ENCODE assay signal across 8 mouse cellular contexts in the genomic region with DNA sequence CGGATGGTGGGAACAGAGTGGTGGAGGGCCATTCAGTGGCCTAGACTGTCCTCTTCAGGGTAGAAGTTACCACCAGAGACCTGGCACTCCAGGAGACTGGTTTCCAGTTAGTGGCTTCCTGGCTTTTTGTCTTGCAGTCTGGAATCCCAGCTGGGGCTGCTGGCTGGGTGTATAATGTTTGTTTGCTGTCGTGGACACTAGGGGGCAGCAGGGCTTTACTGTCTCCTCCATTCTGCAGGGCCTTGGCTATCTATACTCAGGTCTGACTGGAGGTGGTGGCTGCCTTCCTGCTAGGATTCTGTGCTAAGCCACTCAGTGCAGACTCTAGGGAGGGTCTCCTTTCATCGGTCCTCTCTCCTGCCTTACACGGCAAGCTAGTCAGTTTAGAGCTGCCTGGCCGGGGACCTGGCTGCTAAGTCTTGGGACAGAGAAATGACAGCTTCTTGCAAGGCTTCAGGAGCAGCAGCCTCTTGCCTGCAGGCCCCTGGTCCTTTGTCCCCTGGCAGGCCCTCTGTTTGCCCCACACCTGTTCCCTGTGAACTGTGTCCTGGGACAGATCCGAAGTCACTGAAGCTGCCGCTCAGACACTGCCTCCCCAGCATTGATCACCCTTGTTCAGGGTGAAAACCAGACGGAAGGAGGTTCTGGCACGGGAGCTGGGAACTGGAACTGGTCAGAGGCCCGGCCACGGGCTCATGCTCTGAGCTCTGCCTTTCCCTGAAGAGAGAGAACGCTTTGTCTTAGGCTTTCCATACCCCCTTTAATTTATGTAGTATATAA. TPM values are rescaled to one million over a fixed set of nuclear protein-coding genes. Genes with fewer than 3 reads are reported as not detected.
A peak's percentile ranks its signal among the peaks of the same experiment; 100 is the strongest.
DNase-seq lines count a peak whose midpoint lies in the region; ATAC-seq and TF ChIP-seq lines count a peak whose summit lies in the region.

No protein-coding gene starts in this region.

- H3K27ac ChIP-seq in kidney, embryonic 15.5 days = no peak overlapping the region
- no peak overlapping the region for H3K27ac ChIP-seq in forebrain, embryonic 13.5 days
- H3K27ac ChIP-seq in hindbrain, embryonic 14.5 days = no peak overlapping the region
- H3K27ac ChIP-seq in left cerebral cortex, adult 2 months = no peak overlapping the region
- 0 out of 2 replicates have a peak overlapping the region, but pooled peaks have one; percentile 49 for H3K27ac ChIP-seq in midbrain, embryonic 10.5 days (replicated peaks)

- peaks cover 23% of the 10 kb centered on the region for H3K36me3 ChIP-seq in kidney, embryonic 15.5 days
- H3K36me3 ChIP-seq in forebrain, embryonic 13.5 days (ENCODE audit: poor library complexity, severe bottlenecking) = peaks cover 36% of the 10 kb centered on the region
- peaks cover 29% of the 10 kb centered on the region for H3K36me3 ChIP-seq in hindbrain, embryonic 14.5 days (replicated peaks; ENCODE audit: control insufficient read depth, insufficient read depth)
- H3K36me3 ChIP-seq in midbrain, embryonic 10.5 days = peaks cover 69% of the 10 kb centered on the region

- WGBS in kidney, embryonic 15.5 days = 70% methylated on average over 12 of the region's 12 CpGs
- WGBS in forebrain, embryonic 13.5 days = 65% methylated on average over 12 of the region's 12 CpGs
- 68% methylated on average over 12 of the region's 12 CpGs for WGBS in hindbrain, embryonic 14.5 days
- WGBS in midbrain, embryonic 10.5 days = 70% methylated on average over 12 of the region's 12 CpGs

- DNase-seq in kidney, adult 11 months = peak; percentile 34
- DNase-seq in cerebellum, adult 11 months = peak; percentile 79
- DNase-seq in hindbrain, embryonic 14.5 days (ENCODE audit: low spot score) = peak; percentile 79
- DNase-seq in left cerebral cortex, adult 2 months (ENCODE audit: extremely low spot score in 1 of 2, low spot score in 2 of 2) = peak; percentile 72 to 80
- DNase-seq in midbrain, embryonic 10.5 days (ENCODE audit: low spot score) = peak; percentile 66
- peak; percentile 53 for DNase-seq in skeletal muscle tissue, adult 2 months (ENCODE audit: low read depth, low spot score)

- no peaks in the 10 kb centered on the region for H3K4me1 ChIP-seq in kidney, embryonic 15.5 days
- H3K4me1 ChIP-seq in forebrain, embryonic 13.5 days = peaks cover 19% of the 10 kb centered on the region
- no peaks in the 10 kb centered on the region for H3K4me1 ChIP-seq in hindbrain, embryonic 14.5 days (replicated peaks; ENCODE audit: control insufficient read depth, insufficient read depth, low read length)
- peaks cover 6% of the 10 kb centered on the region for H3K4me1 ChIP-seq in midbrain, embryonic 10.5 days

- no peaks in the 10 kb centered on the region for H3K9me3 ChIP-seq in kidney, embryonic 15.5 days (replicated peaks)
- H3K9me3 ChIP-seq in forebrain, embryonic 13.5 days (replicated peaks) = no peaks in the 10 kb centered on the region
- H3K9me3 ChIP-seq in hindbrain, embryonic 14.5 days (ENCODE audit: control insufficient read depth, low read length) = no peaks in the 10 kb centered on the region
- no peaks in the 10 kb centered on the region for H3K9me3 ChIP-seq in midbrain, embryonic 10.5 days (replicated peaks)

- no peak; the same call in 1 of the 2 replicates for ATAC-seq in kidney, embryonic 15.5 days (replicated peaks; ENCODE audit: low FRiP score)
- peak; percentile 77 for ATAC-seq in forebrain, embryonic 13.5 days
- ATAC-seq in hindbrain, embryonic 14.5 days (ENCODE audit: low FRiP score) = peak; percentile 77; the same call in 1 of the 2 replicates

- no peak overlapping the region for H3K4me3 ChIP-seq in kidney, embryonic 15.5 days (replicated peaks)
- no peak overlapping the region for H3K4me3 ChIP-seq in forebrain, embryonic 13.5 days
- H3K4me3 ChIP-seq in hindbrain, embryonic 14.5 days (replicated peaks; ENCODE audit: low read length) = no peak overlapping the region
- H3K4me3 ChIP-seq in left cerebral cortex, adult 2 months = no peak overlapping the region
- H3K4me3 ChIP-seq in midbrain, embryonic 10.5 days = no peak overlapping the region

- H3K4me2 ChIP-seq in kidney, embryonic 15.5 days = no peak overlapping the region
- no peak overlapping the region for H3K4me2 ChIP-seq in forebrain, embryonic 13.5 days
- no peak overlapping the region for H3K4me2 ChIP-seq in hindbrain, embryonic 14.5 days (replicated peaks)

- H3K27me3 ChIP-seq in kidney, embryonic 15.5 days = no peaks in the 10 kb centered on the region
- H3K27me3 ChIP-seq in forebrain, embryonic 13.5 days = no peaks in the 10 kb centered on the region
- H3K27me3 ChIP-seq in hindbrain, embryonic 14.5 days (ENCODE audit: control insufficient read depth, insufficient read depth, low read length) = no peaks in the 10 kb centered on the region
- H3K27me3 ChIP-seq in midbrain, embryonic 10.5 days (ENCODE audit: low read depth, poor library complexity, severe bottlenecking) = no peaks in the 10 kb centered on the region

- peak; percentile 81 for TF ChIP-seq CTCF in left cerebral cortex, adult 2 months (IDR thresholded peaks at IDR 0.05)

- intact Hi-C loops in left cerebral cortex, adult 2 months (cut with DNase I) = no loop called here

- no peak overlapping the region for H3K9ac ChIP-seq in kidney, embryonic 15.5 days
- H3K9ac ChIP-seq in forebrain, embryonic 13.5 days = no peak overlapping the region
- no peak overlapping the region for H3K9ac ChIP-seq in hindbrain, embryonic 14.5 days

RNA-seq across cellular contexts. Expression of a gene that starts 22.4 kb away (rescaled TPM):
- 36.0 and 40.7 TPM in 2 replicates for polyA plus RNA-seq in kidney, embryonic 15.5 days (2015; fragmentation: Nextera tagmentation; extraction: Ambion mirVana)
- 53.7 and 54.6 TPM in 2 replicates for polyA plus RNA-seq in forebrain, embryonic 13.5 days (2015; fragmentation: Nextera tagmentation; extraction: Ambion mirVana)
- 75.5 and 98.4 TPM in 2 replicates for polyA plus RNA-seq in hindbrain, embryonic 14.5 days (2014; fragmentation: Nextera tagmentation; extraction: Ambion mirVana)
- total RNA-seq in left cerebral cortex, adult 2 months (2021) = 10 to 100 TPM; 43.7 to 48.0 TPM
- polyA plus RNA-seq in midbrain, embryonic 10.5 days (2016; fragmentation: Nextera tagmentation; extraction: Ambion mirVana) = 63.9 and 71.5 TPM in 2 replicates

RNA-seq across cellular contexts. Expression of a gene that starts 33.6 kb away (rescaled TPM):
- 0.32 and 0.36 TPM in 2 replicates for polyA plus RNA-seq in kidney, embryonic 15.5 days (2015; fragmentation: Nextera tagmentation; extraction: Ambion mirVana)
- polyA plus RNA-seq in forebrain, embryonic 13.5 days (2015; fragmentation: Nextera tagmentation; extraction: Ambion mirVana) = 2.1 TPM in 2 replicates
- polyA plus RNA-seq in hindbrain, embryonic 14.5 days (2014; fragmentation: Nextera tagmentation; extraction: Ambion mirVana) = 6.3 and 7.9 TPM in 2 replicates
- total RNA-seq in left cerebral cortex, adult 2 months (2021) = 100 to 1,000 TPM; 135 to 141 TPM
- polyA plus RNA-seq in midbrain, embryonic 10.5 days (2016; fragmentation: Nextera tagmentation; extraction: Ambion mirVana) = 0.20 and 0.29 TPM in 2 replicates

RNA-seq across cellular contexts. Expression of a gene that starts 56.6 kb away (rescaled TPM):
- polyA plus RNA-seq in kidney, embryonic 15.5 days (2015; fragmentation: Nextera tagmentation; extraction: Ambion mirVana) = 41.5 and 42.0 TPM in 2 replicates
- 33.6 and 37.6 TPM in 2 replicates for polyA plus RNA-seq in forebrain, embryonic 13.5 days (2015; fragmentation: Nextera tagmentation; extraction: Ambion mirVana)
- 34.3 and 36.7 TPM in 2 replicates for polyA plus RNA-seq in hindbrain, embryonic 14.5 days (2014; fragmentation: Nextera tagmentation; extraction: Ambion mirVana)
- 10 to 100 TPM; 95.2 to 95.6 TPM for total RNA-seq in left cerebral cortex, adult 2 months (2021)
- 49.2 and 54.7 TPM in 2 replicates for polyA plus RNA-seq in midbrain, embryonic 10.5 days (2016; fragmentation: Nextera tagmentation; extraction: Ambion mirVana)
